Mouse (Mus musculus) thymus, postnatal 25 days (tissue): Measurements from ENCODE around the gene Dph5.
"Not testable (repeated sequence)": the region's sequence is repeated elsewhere in the genome, so short reads cannot be mapped to it uniquely, and the experiment has no call there.

ENCODE experiments used
- DNase-seq: peaks from one replicate; pipeline ENCODE4 v3.0.0; 2022

Gene Dph5

DNA sequence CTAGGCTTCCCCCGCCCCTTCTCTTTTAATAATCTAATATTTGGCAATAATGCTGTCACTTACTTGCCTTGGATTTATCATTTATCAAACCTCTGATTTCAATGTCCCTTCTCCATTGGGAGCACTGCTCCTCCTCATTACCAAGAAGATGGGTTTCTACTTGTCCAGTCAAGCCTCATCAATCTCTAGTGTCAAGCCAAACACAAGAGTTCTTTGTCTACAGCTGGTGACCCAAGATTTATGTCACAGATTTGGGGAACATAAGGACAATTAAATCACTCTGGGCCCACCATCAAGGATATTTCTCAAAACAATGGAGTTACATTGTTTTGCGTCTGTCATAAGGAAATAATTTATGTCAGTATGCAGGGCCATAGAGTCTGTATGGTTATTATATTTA, 5.5 kb downstream of the Dph5 start:
- no peak for DNase-seq

DNA sequence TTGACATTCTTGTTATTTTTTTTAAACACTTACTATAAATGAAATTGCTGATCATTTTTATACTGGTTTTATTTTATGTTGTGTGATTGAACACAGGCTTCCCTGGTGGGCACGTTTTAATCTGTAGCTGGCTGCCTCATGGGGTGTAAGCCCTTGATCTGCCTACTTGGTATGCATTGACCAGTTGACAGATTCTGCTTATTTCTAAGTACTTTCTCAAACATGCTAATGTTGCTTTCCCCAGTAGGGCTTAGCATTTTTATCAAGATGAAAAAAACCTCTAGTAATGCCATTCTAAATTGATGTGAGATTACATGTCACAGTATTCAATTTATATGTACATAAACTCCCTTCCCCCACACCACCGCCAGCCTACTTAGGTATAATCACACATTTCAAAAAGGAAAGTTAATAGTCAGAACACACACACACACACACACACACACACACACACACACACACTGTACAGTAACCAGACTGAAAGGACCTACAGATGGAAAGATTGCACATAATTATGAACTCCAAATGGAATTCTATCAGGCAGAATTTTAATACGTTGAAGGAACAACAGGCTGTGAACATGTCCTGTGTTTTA, 10.8 kb downstream of the Dph5 start:
- DNase-seq, result no peak

- DNase-seq, result no peak
Observed at GRCm38 (mm10) chr3:115902301-115902956, 14.8 kb downstream of the Dph5 start.

- DNase-seq, result no peak
Observed at GRCm38 (mm10) chr3:115905067-115905466, 17.4 kb downstream of the Dph5 start.

- DNase-seq, result no peak
Observed at GRCm38 (mm10) chr3:115905567-115905966, 17.9 kb downstream of the Dph5 start.

DNA sequence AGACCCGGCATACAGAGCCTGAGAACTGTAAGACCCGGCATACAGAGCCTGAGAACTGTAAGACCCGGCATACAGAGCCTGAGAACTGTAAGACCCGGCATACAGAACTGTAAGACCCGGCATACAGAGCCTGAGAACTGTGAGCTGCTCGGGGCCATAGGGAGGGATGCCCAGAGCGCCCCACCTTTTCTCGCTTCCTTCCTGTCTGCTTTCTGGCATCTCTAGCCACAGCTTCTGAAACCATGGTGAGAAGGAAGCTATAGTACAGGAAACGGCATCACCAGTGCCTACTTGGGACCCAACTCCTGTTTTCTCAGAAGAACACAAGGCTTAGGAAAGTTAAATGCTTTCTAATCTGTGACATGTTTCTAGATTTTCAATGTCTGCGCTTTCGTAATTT, 19.8 kb downstream of the Dph5 start:
- DNase-seq, result not testable (repeated sequence)

- DNase-seq, result no peak
Observed at GRCm38 (mm10) chr3:115924401-115925190, 37.0 kb downstream of the Dph5 start.

- DNase-seq, result no peak
Observed at GRCm38 (mm10) chr3:115926531-115926930, 38.9 kb downstream of the Dph5 start.

DNA sequence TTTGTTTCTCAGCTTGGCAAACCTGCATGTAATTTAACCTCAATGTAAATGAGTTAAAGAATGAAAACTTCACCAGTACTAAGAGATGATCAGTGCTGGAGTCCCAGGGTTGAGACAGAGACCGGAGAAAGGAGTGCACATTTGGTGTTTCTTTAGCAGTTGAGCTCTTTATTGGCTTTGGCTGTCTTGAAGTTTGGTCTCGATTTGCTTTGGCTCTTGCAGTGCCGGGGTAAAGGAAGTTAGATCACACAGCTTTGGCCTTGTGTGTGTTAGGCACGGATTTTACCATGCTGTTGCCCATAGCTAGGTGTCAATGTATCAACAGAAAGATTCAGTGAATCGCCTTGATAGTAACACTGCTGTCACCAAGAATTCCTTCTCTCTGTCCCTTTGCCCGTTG, 44.1 kb downstream of the Dph5 start:
- no peak for DNase-seq

DNA sequence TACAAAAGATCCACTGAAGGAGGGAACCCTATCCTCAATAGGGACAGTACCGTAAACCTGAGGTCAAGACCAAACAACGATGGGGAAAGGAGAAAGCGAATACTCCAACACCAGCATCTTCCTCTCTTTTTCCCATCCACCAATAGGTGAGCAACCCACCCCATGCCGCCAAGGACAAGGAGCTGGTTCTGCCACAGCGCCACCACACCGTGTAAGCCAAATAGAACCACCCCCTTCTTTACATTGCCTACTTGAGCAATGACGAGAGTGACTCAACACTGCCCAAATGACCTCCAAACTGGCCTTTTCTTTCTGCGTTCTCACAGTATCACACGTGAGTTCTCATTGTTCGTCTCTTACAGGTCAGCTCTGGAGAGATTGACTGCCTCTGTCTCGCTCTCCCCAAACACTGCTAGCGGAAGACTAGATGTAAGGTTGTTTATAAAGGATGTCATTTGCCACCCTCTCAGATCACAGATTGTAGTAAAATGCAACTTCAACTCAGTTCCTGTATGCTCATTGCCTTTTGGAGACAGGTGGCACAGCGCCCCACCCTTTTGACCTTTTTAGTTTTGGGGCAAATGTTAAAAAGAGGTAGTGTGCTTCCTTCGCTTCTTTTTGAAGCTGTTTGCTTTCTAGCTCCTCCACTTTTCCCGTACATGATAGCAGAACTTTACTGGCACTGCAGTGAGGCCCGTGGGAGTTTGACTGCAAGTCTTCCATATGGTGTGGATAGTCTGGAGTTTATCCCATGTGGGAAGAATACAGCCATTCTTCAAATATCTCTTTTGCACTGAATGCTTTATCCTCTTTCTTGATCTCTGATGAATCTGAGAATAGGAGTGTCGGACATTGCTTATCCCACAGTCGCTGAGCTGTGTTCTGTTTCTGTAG, 45.9 kb downstream of the Dph5 start:
- DNase-seq, result peak; percentile 35

- peak; percentile 78 for DNase-seq
Observed at GRCm38 (mm10) chr3:115936734-115937599, 49.3 kb downstream of the Dph5 start.

- no peak for DNase-seq
Observed at GRCm38 (mm10) chr3:115937807-115938206, 50.2 kb downstream of the Dph5 start.

GRCm38 (mm10) chr3:115940510-115940909, 52.9 kb downstream of the Dph5 start:
- DNase-seq, result no peak

- DNase-seq, result no peak
Observed at GRCm38 (mm10) chr3:115941464-115941863, 53.8 kb downstream of the Dph5 start.

DNA sequence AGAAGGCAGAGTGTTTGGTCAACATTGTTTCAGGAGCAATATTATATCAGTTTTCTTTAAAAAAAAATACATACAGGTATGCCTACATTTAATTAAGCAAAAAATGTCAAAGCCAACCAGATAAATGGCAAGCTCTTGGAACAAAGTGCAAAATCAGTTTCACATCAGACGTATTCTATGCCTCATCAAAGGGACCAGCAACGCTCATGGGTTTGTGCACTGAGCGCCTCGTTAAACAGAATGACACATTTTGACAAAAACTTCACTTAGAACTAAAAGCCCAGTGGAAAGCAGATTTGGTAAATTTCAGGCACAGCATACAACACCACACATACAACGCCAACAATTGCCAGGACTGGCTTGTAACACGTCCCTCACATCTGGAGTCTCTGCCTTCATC, 56.7 kb downstream of the Dph5 start:
- no peak for DNase-seq

DNA sequence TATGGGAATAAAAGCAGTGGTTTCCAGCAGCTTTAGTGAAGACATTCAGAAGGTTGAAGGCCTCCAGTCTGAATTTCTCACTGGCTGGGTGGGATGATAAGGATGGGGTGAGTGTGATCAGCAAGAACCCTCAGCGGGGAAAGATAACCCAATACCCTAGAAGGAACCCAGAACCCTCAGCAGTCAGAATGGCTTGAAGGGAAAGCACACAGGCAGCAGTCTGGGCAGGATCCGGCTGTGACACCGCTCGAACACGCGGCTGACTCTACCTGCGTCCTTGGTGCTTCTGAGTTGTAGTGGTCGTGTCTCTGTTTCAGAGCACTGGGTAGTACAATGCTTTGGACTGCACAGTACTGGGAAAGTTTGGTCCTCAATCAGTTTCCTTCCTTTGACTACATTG, 58.6 kb downstream of the Dph5 start:
- DNase-seq, result no peak

DNA sequence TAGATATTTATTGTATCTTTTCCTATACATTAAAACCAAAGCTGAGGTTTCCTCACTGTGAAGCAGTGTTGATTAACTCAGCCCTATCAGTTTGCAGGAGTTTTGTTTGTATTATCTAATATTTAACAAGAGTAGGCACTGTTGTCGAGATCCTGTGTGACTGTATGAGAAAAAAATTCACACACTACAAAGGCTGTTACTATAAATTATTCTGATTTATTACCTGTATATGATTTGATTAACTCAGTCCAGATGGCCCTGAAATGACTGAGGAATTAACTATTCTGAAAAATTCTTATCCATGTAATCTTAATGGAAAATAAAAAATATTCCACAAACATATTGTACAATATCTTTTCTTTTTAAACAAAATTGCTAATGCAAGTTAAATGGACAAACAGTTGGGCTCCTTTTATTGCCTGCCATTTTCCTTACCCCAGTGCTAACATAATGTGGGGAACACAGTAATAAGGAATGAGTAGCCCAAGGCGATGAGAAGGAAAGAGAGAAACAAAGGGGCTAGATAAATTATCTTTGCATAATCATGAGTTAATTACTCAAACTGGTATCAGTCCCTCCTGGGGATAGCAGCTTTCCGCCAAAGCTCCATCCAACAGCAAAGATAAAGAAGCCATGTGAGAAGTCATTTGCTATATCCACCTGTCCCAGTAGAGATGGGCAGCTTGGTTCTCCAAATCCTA, 61.7 kb downstream of the Dph5 start:
- no peak for DNase-seq

DNA sequence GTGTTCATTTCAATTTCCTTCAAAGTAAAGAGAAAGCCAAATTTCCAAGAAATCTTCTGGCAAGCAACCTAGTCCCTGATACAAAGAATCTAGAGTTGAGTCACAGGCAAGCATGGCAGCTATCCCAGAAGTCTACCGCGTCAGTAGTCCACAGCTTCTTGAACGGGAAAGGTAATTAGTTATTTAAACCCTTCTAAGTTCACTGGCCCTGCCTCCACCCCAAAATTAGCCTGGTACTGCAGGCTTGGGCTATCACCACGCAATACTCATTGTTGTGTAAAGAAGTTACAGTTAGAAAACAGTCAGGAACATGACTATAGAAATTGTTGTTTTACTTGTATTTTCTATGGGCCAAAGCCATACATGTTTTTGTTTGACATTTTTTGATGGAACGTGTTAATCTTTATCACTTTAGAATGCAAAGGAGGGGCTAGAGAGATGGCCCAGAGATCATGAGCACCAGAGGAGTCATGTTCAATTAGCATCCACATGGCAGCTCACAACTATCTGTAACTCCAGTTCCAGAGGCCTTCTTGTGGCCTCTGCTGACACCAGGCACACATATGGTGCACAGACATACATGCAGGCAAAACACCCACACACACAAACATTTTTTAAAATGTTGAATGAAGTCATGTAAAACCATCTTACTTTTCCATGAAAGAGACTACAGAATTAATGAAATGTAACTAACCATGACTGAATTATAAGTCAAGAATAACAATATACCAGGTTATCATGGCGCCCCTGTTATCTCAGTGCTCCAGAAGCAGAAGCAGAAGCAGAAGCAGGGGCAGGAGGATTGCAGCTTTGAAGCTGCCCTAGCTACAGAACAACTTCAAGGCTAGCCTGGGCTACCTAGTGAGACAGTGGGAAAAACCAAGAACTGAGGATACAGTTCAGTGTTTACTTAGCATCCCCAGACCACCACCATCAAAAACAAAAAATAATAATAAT, 62.6 kb downstream of the Dph5 start:
- no peak for DNase-seq

- no peak for DNase-seq
Observed at GRCm38 (mm10) chr3:115951221-115951620, 63.6 kb downstream of the Dph5 start.

DNA sequence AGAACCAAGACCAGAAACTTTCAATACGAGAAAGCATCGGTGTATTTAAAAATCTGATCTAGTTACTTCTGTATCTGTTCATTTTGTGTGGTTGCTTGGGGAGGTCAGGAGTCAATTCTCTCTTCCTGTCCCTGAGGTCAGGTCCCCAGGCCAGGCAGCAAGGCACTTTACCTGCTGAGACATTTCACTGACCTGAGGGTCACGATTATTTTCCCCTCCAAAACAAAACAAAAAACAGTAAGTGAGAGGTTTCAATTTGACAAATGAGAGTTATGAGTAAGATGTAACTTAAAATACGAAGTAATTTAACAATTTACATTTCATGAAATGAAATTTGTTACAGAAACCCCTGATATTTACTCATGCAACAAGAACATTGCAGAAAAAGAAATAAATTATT, 64.7 kb downstream of the Dph5 start:
- DNase-seq, result no peak
